Mouse (Mus musculus): ENCODE measurements at regions not wholly inside any gene's neighbourhood (a gene's known extent, or its start where the extent isn't known, plus 50 kb on each side); places are given as distances from the start of the nearest gene placed in this dataset.

- no peak overlapping the region for H3K27ac ChIP-seq
- H3K36me3 ChIP-seq (ENCODE audit: insufficient read depth, low read length), result no peaks in the 10 kb centered on the region
- H3K4me1 ChIP-seq (replicated peaks; ENCODE audit: insufficient read depth, low read length), result no peaks in the 10 kb centered on the region
- peak; percentile 1 for DNase-seq (ENCODE audit: low spot score)
- no peak overlapping the region for H3K4me2 ChIP-seq (ENCODE audit: low read length)
- no peaks in the 10 kb centered on the region for H3K9me3 ChIP-seq (replicated peaks; ENCODE audit: low read length)
- no peak overlapping the region for H3K9ac ChIP-seq (ENCODE audit: low read depth, low read length)
- H3K4me3 ChIP-seq (replicated peaks; ENCODE audit: low read depth, low read length), result no peak overlapping the region
- no peak; the same call in 1 of the 2 replicates for ATAC-seq (replicated peaks; ENCODE audit: low FRiP score, low read depth)
- 61% methylated on average over 3 of the region's 3 CpGs for WGBS
- H3K27me3 ChIP-seq (ENCODE audit: insufficient read depth, low read length), result no peaks in the 10 kb centered on the region
- TF ChIP-seq CTCF (IDR thresholded peaks at IDR 0.05; ENCODE audit: low read depth), result no peak
Observed at GRCm38 (mm10) chr1:104174333-104174732, 594.0 kb upstream of the Cdh20 start.

All from kidney, postnatal 0 days (tissue).